Mouse (Mus musculus): ENCODE measurements around the gene Uts2r.

The Uts2r gene

DNA sequence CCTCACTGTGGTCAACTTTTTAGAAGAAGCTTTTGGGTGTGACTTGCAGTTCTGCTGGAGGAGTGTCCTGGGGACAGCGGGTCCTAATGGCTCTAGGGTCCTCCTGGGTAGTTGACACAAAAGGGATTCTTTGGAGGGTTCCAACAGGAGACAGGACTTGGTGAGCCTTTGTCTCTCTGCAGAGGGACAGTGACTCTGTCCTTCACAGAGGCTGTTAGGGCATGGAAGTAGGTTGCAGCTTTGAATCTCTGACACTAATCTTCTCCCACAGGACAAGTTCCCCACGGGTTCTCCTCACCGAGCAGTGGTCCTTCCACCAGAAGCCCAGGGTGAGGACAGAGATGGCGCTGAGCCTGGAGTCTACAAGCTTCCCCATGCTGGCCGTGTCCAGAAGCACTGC, at the start of gene Uts2r:
Gene Uts2r, plus strand, starts transcription at position 301 of the 400 bp plus-strand sequence.
- DNase-seq (ENCODE audit: low read depth, low spot score) = no peak

- DNase-seq (ENCODE audit: low read depth, low spot score) = no peak
These were observed 49.0 kb upstream of the Uts2r start for GRCm38 (mm10) chr11:121111051-121111450.

GRCm38 (mm10) chr11:121111601-121112000, 48.5 kb upstream of the Uts2r start:
- DNase-seq (ENCODE audit: low read depth, low spot score) = no peak

DNA sequence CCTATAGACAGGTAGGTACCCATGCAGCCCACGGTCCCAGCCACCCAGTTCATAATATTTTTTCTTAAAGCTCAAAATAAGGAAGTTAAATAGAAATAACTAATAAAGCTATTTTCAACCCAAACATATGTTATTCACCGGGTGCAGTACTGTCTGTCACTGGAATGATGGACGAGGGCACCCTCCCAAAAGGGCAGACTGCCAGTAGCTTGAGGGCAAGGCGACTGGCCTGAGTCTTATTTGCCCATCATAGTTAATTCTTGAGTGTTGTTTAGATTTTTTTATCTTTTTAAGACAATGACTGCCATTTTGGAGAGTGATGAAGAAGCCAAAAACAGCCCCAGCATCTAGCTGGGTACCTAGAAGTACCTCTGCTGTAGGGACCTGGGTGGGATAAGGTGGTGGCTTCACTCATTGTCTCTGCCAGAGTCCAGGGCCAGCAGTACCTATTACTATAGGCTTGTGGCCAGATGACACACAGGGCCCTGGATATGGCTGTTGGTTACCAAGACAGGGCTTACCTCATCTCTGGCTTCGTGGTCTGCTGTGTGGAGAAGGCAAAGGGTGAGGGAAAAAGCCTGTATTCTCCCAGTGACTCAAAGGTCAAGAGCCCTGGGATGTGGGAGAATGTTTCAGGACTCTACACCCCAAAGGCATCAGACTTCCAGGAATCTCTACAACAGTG, 47.8 kb upstream of the Uts2r start:
- no peak for DNase-seq (ENCODE audit: low read depth, low spot score)

DNA sequence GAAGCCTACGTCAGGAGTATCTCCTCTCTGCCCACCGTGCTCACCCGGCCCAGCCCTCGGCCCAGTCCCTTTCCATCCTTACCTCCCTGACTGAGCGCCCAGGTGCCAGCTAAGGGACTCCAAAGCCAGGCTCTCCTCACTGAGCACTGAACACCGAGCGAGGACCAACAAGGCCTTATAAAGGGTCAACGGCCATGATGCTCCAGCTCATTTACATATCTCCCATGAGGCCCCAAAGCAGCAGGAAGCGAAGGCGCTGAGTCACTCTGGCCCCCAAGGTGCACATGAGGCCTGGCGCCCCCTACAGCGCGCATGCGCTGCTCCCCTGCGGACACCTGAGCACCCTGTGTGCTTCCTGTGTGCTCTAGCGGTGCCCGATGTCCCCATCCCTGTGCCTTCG, 42.0 kb upstream of the Uts2r start:
- DNase-seq (ENCODE audit: low read depth, low spot score) = peak; percentile 66

DNA sequence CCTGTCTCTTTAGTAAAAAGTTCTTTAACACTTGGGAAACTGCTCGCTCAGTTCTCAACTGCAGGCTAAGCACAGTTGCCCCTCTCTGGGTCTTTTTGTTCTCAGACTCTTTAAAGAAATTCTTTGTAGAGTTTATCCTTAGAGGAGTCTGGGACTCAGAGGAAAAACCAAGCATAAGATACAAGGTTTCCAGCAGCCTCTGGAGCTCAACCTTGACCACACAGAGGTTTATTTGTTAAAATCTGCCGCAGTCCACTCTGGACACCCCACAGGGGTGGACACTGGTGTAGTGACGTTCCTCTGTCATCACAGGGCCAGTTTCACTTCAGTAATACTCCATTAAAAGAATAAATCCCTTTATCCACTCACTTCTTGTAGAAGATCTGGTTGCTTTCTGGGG, 41.5 kb upstream of the Uts2r start, which contains the start of gene Tex19.2:
Gene Tex19.2, minus strand, starts transcription at position 101 of the 400 bp plus-strand sequence.
- DNase-seq (ENCODE audit: low read depth, low spot score) = no peak

DNA sequence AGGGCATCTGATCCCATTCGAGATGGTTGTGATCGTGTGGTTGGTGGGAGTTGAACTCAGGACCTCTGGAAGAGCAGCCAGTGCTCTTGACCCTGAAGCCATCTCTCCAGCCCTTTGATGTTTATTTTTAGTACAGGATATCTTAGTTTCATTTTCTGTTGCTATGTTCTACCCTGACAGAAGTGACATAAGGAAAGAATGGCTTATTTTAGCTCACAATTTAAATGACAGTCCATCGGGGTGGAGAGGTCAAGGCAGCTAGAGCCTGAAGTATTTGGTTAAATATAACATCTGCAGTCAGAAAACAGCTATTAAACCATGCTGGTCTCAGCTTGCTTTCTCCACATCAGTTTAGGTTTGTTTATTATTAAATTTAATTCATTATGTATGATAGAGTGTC, 38.9 kb upstream of the Uts2r start:
- DNase-seq (ENCODE audit: low read depth, low spot score) = no peak

DNA sequence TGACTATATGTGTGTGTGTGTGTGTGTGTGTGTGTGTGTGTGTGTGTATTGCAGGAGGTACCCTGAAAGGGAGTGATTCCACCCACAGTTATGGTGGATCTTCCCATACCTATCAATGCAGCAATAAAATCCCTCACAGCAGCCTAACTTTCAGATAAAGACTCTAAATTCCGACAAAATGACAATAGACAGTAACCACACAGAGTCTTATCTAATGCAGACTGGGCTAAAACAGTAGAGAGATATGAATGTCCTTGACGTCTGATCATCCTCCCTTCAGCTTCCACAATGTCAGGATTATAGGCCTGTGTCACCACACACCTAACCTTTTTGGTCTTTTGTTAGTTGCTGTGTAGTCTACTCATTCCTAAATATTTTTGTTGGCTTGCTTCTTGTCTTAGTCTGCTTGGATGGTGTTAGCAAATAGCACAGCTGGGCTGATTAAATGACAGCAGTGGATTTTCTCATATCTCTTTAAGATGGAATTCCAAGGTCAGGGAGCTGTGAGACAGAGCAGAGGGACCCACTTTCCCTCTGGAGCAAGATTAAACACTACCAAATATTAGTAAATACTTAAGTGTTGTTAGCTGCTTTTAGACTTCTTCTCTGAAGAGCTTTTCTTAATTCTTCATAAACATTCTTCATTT, 37.9 kb upstream of the Uts2r start:
- DNase-seq (ENCODE audit: low read depth, low spot score) = no peak

DNA sequence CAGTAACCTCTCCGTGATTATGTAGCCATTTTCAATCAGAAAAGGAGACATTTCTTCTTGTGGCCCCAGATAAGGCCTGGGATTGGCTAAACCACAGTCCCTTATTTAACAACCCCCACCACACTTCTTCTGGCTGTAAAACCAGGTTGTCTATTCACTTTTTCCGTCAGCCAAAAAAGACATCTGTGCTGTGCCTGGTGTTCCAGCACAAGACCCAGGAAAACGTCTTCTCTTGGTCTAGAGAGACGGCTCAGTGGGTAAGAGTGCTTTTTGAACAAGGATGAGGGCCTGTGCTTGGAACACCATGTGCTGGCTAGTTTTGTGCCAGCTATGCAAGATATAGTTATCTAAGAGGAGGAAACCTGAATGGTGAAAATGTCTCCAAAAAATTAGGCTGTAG, 36.6 kb upstream of the Uts2r start:
- no peak for DNase-seq (ENCODE audit: low read depth, low spot score)

DNA sequence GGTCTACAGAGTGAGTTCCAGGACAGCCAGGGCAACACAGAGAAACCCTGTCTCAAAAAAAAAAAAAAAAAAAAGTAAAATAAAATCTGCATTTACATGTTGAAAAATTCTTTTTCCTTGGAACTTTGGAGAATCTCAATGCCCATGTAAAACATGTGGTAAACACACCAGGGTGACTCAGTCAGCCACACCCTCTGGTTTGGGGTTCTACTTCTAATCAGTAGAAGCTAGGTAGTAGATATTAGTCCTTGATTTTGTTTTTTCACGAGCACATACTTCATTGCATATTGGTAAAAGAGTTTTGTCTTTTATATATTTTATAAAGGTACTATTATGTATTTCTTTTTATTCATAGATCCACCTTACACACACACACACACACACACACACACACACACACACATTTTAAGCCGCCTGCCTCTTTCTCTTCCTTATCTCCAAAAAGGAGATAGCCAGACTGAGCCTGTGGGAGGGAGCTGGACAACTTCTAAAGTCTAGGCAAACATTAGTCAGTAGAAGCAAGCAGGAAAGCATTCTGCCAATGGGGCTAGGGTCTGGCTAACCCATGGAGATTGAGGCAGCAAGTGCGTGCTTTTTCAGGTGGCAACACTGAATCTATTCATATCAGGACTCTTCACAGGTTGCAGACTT, 34.4 kb upstream of the Uts2r start:
- DNase-seq (ENCODE audit: low read depth, low spot score) = no peak

DNA sequence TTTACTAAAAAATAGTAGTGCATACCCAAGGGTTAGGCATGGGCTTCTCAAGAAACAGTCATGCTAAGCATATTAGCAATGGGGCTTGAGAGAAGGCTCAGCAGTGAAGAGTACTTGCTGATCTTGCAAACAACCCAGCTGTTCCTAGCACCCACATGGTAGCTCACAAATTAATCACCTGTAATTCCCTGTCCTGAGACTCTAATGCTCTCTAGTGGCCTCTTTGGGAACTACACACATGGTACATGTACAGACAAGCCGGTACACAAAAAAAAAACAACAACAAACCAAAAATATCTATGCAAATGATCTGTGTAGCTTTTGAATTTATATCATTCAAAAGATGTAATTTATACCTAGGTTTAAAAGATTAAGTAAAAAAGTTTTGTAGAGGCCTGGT, 33.7 kb upstream of the Uts2r start:
- peak; percentile 83 for DNase-seq (ENCODE audit: low read depth, low spot score)

DNA sequence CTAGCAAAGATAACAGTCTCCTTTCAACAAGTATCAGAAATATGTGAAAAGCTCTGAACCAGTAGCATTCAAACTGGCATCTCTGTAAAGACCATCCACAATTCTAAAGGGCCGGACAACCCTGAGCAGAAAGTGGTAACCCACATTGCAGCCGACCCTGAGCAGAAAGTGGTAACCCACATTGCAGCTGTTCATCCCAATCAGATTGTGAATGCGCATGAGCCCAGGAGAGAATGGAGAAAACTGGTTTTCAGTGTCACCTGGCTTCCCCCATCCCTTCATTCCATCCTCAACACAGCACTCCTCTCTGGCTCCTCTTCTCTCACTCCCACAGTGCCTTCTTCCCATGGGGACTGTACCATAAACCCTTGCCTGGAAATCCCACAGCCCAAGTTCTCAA, 32.6 kb upstream of the Uts2r start:
- DNase-seq (ENCODE audit: low read depth, low spot score) = no peak

- DNase-seq (ENCODE audit: low read depth, low spot score) = no peak
These were observed 30.5 kb upstream of the Uts2r start for GRCm38 (mm10) chr11:121129616-121130015.

- DNase-seq (ENCODE audit: low read depth, low spot score) = no peak
These were observed 25.5 kb upstream of the Uts2r start for GRCm38 (mm10) chr11:121134600-121134999.

GRCm38 (mm10) chr11:121137682-121138081, 22.4 kb upstream of the Uts2r start:
- DNase-seq (ENCODE audit: low read depth, low spot score) = no peak

DNA sequence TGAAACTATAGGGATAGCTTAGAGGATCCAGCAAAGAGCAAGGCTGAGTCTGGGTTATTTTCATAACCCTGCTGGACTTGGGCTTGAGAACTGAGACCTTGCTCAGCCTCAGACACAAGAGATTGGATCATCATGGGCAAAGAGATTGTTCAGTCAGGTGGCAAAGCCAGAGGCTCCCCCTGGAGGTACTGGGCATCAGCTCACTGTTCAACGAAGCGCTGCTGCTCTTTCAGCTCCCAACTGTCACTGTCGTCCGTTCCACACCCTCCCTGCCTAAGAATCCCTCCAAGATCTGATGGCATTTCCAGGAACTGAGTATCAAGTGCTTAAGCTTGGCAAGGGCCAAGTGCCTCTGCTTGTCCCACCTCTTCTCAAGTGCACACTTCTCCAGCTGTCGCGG, 21.3 kb upstream of the Uts2r start:
- DNase-seq (ENCODE audit: low read depth, low spot score) = no peak

- no peak for DNase-seq (ENCODE audit: low read depth, low spot score)
These were observed 16.6 kb upstream of the Uts2r start for GRCm38 (mm10) chr11:121143325-121144015.

DNA sequence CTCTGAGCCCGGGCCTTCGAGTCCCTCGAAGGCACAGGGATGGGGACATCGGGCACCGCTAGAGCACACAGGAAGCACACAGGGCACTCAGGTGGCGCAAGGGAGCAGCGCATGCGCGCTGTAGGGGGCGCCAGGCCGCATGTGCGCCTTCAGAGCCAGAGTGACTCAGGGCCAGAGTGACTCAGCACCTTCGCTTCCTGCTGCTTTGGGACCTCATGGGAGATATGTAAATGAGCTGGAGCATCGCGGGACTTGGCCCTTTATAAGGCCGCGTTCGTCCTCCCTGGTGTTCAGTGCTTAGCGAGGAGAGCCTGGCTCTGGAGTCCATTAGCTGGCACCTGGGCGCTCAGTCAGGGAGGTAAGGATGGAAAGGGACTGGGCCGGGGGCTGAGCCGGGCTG, 14.2 kb upstream of the Uts2r start, which contains the start of gene Tex19.1:
Gene Tex19.1, plus strand, starts transcription at position 279 of the 400 bp plus-strand sequence.
- DNase-seq (ENCODE audit: low read depth, low spot score) = peak; percentile 98

DNA sequence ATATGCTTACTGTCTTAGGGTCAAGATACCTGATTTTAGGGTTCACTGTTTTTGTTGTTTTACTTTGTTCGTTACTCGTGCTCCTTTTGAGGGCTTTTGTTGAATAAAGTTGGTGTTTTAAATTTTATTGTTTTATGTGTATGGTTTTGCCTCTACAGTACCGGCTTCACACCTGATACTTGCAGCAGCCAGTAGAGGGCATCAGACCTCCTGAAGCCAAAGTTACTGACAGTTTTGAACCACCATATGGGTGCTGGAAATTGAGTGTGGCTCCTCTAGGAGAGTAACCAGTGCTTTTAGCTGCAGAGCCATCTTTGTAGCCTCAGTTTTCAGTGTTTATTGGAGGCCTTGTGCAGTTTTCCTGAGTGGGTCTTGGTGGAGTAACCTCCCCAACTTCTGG, 11.9 kb upstream of the Uts2r start:
- peak; percentile 67 for DNase-seq (ENCODE audit: low read depth, low spot score)

DNA sequence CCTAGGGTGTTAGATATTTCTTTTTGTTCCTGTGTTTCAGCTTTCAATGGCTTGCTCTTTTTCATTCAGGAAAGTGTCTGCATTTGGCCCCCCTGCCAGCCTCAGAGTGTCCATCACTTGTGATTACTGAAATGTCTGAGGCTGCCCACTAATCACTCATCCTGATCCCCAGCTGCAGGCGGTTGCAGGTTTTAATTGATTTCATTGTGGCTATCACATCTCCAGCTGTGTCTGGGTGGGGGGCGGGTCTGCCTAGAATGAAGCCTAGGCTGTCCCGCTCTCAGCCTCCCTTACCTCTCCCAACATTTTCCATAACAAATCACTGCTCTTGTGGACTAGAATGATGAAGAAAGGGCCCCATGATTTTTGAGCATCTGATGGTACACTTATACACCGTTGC, 5.9 kb upstream of the Uts2r start:
- DNase-seq (ENCODE audit: low read depth, low spot score) = peak; percentile 60

GRCm38 (mm10) chr11:121156411-121156891, 3.6 kb upstream of the Uts2r start:
- peak; percentile 52 for DNase-seq (ENCODE audit: low read depth, low spot score)
